Mouse (Mus musculus): ENCODE results near the gene Igsf10. TPM values are rescaled to one million over a fixed set of nuclear protein-coding genes. Genes with fewer than 3 reads are reported as not detected.

Gene Igsf10
- polyA plus RNA-seq, 1 experiment from 2014 or later = 2.9 TPM

- H3K27me3 ChIP-seq (ENCODE audit: control insufficient read depth, insufficient read depth, low read depth, low read length) = no peaks in the 10 kb centered on the region
- H3K4me3 ChIP-seq (ENCODE audit: low read depth, low read length) = no peak overlapping the region
- H3K4me2 ChIP-seq (ENCODE audit: low read length) = no peak overlapping the region
- H3K9me3 ChIP-seq (replicated peaks; ENCODE audit: control insufficient read depth, low read length, poor library complexity, severe bottlenecking) = no peaks in the 10 kb centered on the region
- ATAC-seq = no peak
- no peaks in the 10 kb centered on the region for H3K4me1 ChIP-seq (ENCODE audit: control insufficient read depth, insufficient read depth, low read length)
- no peaks in the 10 kb centered on the region for H3K36me3 ChIP-seq (ENCODE audit: control insufficient read depth, insufficient read depth, low read length)
- H3K27ac ChIP-seq (ENCODE audit: low read length) = no peak overlapping the region
- no peak overlapping the region for H3K9ac ChIP-seq (ENCODE audit: low read depth, low read length)
- 96% methylated on average over 5 of the region's 5 CpGs for WGBS
These were observed 47.5 kb downstream of the Igsf10 start for GRCm38 (mm10) chr3:59296563-59297130.

GRCm38 (mm10) chr3:59295699-59296562, 48.3 kb downstream of the Igsf10 start:
- Histone ChIP-seq H3K27ac (ENCODE audit: low read length) (no peak overlapping the region), H3K9ac (ENCODE audit: low read depth, low read length) (no peak overlapping the region), H3K36me3 (ENCODE audit: control insufficient read depth, insufficient read depth, low read length) (no peaks in the 10 kb centered on the region), H3K4me3 (ENCODE audit: low read depth, low read length) (no peak overlapping the region), H3K4me1 (ENCODE audit: control insufficient read depth, insufficient read depth, low read length) (no peaks in the 10 kb centered on the region), H3K27me3 (ENCODE audit: control insufficient read depth, insufficient read depth, low read depth, low read length) (no peaks in the 10 kb centered on the region), H3K9me3 (replicated peaks; ENCODE audit: control insufficient read depth, low read length, poor library complexity, severe bottlenecking) (no peaks in the 10 kb centered on the region), H3K4me2 (ENCODE audit: low read length) (no peak overlapping the region)
- WGBS = 94% methylated on average over 16 of the region's 16 CpGs
- ATAC-seq = no peak

GRCm38 (mm10) chr3:59293437-59294199, 50.6 kb downstream of the Igsf10 start:
- Histone ChIP-seq H3K9me3 (replicated peaks; ENCODE audit: control insufficient read depth, low read length, poor library complexity, severe bottlenecking) (no peaks in the 10 kb centered on the region), H3K27me3 (ENCODE audit: control insufficient read depth, insufficient read depth, low read depth, low read length) (no peaks in the 10 kb centered on the region), H3K4me2 (ENCODE audit: low read length) (no peak overlapping the region), H3K9ac (ENCODE audit: low read depth, low read length) (no peak overlapping the region), H3K4me1 (ENCODE audit: control insufficient read depth, insufficient read depth, low read length) (no peaks in the 10 kb centered on the region), H3K27ac (ENCODE audit: low read length) (no peak overlapping the region), H3K36me3 (ENCODE audit: control insufficient read depth, insufficient read depth, low read length) (no peaks in the 10 kb centered on the region), H3K4me3 (ENCODE audit: low read depth, low read length) (no peak overlapping the region)
- 0 out of 2 replicates have a peak, but pooled peaks have one; percentile 25 for ATAC-seq
- 73% methylated on average over 5 of the region's 5 CpGs for WGBS

DNA sequence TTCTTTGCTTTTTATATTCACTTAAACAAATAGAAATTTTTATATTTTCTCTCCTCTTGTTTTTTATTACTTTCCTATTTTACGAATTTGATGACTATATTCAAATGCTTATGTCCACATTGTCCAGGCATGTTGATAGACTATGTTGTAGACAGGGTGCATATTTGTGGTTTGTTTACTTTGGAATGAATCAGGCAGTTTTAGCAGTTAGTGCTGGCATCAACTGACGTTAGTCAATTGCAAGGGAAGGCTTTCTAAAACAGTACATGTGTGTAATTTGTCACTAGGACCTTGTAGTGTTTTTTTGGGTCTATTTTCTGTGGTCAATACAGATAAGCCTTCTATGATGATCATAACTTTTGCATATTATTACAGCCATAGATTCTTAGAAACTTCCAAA, 53.6 kb downstream of the Igsf10 start:
- no peak overlapping the region for H3K27ac ChIP-seq (ENCODE audit: low read length)
- no peaks in the 10 kb centered on the region for H3K9me3 ChIP-seq (replicated peaks; ENCODE audit: control insufficient read depth, low read length, poor library complexity, severe bottlenecking)
- no peaks in the 10 kb centered on the region for H3K4me1 ChIP-seq (ENCODE audit: control insufficient read depth, insufficient read depth, low read length)
- H3K27me3 ChIP-seq (ENCODE audit: control insufficient read depth, insufficient read depth, low read depth, low read length) = no peaks in the 10 kb centered on the region
- ATAC-seq = no peak
- H3K4me2 ChIP-seq (ENCODE audit: low read length) = no peak overlapping the region
- no peak overlapping the region for H3K9ac ChIP-seq (ENCODE audit: low read depth, low read length)
- H3K36me3 ChIP-seq (ENCODE audit: control insufficient read depth, insufficient read depth, low read length) = no peaks in the 10 kb centered on the region
- no peak overlapping the region for H3K4me3 ChIP-seq (ENCODE audit: low read depth, low read length)
- WGBS = 82% methylated on average over 2 of the region's 2 CpGs

DNA sequence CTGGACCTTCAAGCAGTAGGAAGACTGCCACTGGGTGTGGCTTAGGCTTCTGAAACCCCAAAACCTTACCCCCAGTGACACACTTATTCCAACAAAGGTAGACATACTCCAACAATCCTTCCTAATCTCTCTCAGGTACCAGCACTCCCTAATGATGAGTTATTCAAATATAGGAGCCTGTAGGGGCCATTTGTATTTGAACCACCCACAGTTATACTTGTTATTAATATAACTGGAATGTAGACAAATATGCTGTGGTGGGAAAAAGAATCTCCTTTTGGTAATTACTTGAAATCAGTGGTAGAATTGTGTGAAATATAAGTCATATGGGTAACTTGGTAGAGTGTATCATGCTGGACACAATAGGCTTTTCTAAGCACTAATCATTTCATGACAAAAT, 65.6 kb downstream of the Igsf10 start:
- no peak overlapping the region for H3K9ac ChIP-seq (ENCODE audit: low read depth, low read length)
- H3K27ac ChIP-seq (ENCODE audit: low read length) = no peak overlapping the region
- H3K9me3 ChIP-seq (replicated peaks; ENCODE audit: control insufficient read depth, low read length, poor library complexity, severe bottlenecking) = no peaks in the 10 kb centered on the region
- H3K4me1 ChIP-seq (ENCODE audit: control insufficient read depth, insufficient read depth, low read length) = no peaks in the 10 kb centered on the region
- ATAC-seq = no peak
- no peak overlapping the region for H3K4me2 ChIP-seq (ENCODE audit: low read length)
- no peak overlapping the region for H3K4me3 ChIP-seq (ENCODE audit: low read depth, low read length)
- H3K27me3 ChIP-seq (ENCODE audit: control insufficient read depth, insufficient read depth, low read depth, low read length) = no peaks in the 10 kb centered on the region
- H3K36me3 ChIP-seq (ENCODE audit: control insufficient read depth, insufficient read depth, low read length) = no peaks in the 10 kb centered on the region; the same call in 1 of the 2 replicates

GRCm38 (mm10) chr3:59278254-59278533, 66.0 kb downstream of the Igsf10 start:
- no peak overlapping the region for H3K27ac ChIP-seq (ENCODE audit: low read length)
- H3K4me2 ChIP-seq (ENCODE audit: low read length) = no peak overlapping the region
- 78% methylated on average over 3 of the region's 3 CpGs for WGBS
- H3K9ac ChIP-seq (ENCODE audit: low read depth, low read length) = no peak overlapping the region
- H3K36me3 ChIP-seq (ENCODE audit: control insufficient read depth, insufficient read depth, low read length) = no peaks in the 10 kb centered on the region; the same call in 1 of the 2 replicates
- H3K27me3 ChIP-seq (ENCODE audit: control insufficient read depth, insufficient read depth, low read depth, low read length) = no peaks in the 10 kb centered on the region
- H3K4me1 ChIP-seq (ENCODE audit: control insufficient read depth, insufficient read depth, low read length) = no peaks in the 10 kb centered on the region
- ATAC-seq = no peak
- no peak overlapping the region for H3K4me3 ChIP-seq (ENCODE audit: low read depth, low read length)
- no peaks in the 10 kb centered on the region for H3K9me3 ChIP-seq (replicated peaks; ENCODE audit: control insufficient read depth, low read length, poor library complexity, severe bottlenecking)

GRCm38 (mm10) chr3:59277502-59278253, 66.5 kb downstream of the Igsf10 start:
- no peak; the same call in none of the 2 replicates for ATAC-seq

GRCm38 (mm10) chr3:59270811-59271210, 73.4 kb downstream of the Igsf10 start:
- WGBS = 92% methylated on average over 6 of the region's 6 CpGs
- H3K27ac ChIP-seq (ENCODE audit: low read length) = no peak overlapping the region
- no peak overlapping the region for H3K9ac ChIP-seq (ENCODE audit: low read depth, low read length)
- no peaks in the 10 kb centered on the region for H3K27me3 ChIP-seq (ENCODE audit: control insufficient read depth, insufficient read depth, low read depth, low read length)
- H3K9me3 ChIP-seq (replicated peaks; ENCODE audit: control insufficient read depth, low read length, poor library complexity, severe bottlenecking) = no peaks in the 10 kb centered on the region
- no peak for ATAC-seq
- H3K4me2 ChIP-seq (ENCODE audit: low read length) = no peak overlapping the region
- H3K36me3 ChIP-seq (ENCODE audit: control insufficient read depth, insufficient read depth, low read length) = 0 out of 2 replicates have a peak, but pooled peaks cover 2% of the 10 kb centered on the region
- H3K4me3 ChIP-seq (ENCODE audit: low read depth, low read length) = no peak overlapping the region
- no peaks in the 10 kb centered on the region for H3K4me1 ChIP-seq (ENCODE audit: control insufficient read depth, insufficient read depth, low read length)

More at GRCm38 (mm10) chr3:59277502-59278253, 66.5 kb downstream of the Igsf10 start:
- no peak overlapping the region for H3K4me2 ChIP-seq (ENCODE audit: low read length)
- no peaks in the 10 kb centered on the region; the same call in 1 of the 2 replicates for H3K36me3 ChIP-seq (ENCODE audit: control insufficient read depth, insufficient read depth, low read length)
- no peak overlapping the region for H3K9ac ChIP-seq (ENCODE audit: low read depth, low read length)
- H3K4me3 ChIP-seq (ENCODE audit: low read depth, low read length) = no peak overlapping the region
- no peak overlapping the region for H3K27ac ChIP-seq (ENCODE audit: low read length)
- H3K4me1 ChIP-seq (ENCODE audit: control insufficient read depth, insufficient read depth, low read length) = no peaks in the 10 kb centered on the region
- H3K9me3 ChIP-seq (replicated peaks; ENCODE audit: control insufficient read depth, low read length, poor library complexity, severe bottlenecking) = no peaks in the 10 kb centered on the region
- 9% methylated on average over 3 of the region's 3 CpGs for WGBS
- H3K27me3 ChIP-seq (ENCODE audit: control insufficient read depth, insufficient read depth, low read depth, low read length) = no peaks in the 10 kb centered on the region

Measured in midbrain, embryonic 16.5 days (tissue).